Mouse (Mus musculus): Measurements from ENCODE around the gene Eif1. TPM values are rescaled to one million over a fixed set of nuclear protein-coding genes. Genes with fewer than 3 reads are reported as not detected.
"Not testable (repeated sequence)": the region's sequence is repeated elsewhere in the genome, so short reads cannot be mapped to it uniquely, and the experiment has no call there.

Gene Eif1
- 100 to 1,000 TPM; 723 to 806 TPM for total RNA-seq (2021)

DNA sequence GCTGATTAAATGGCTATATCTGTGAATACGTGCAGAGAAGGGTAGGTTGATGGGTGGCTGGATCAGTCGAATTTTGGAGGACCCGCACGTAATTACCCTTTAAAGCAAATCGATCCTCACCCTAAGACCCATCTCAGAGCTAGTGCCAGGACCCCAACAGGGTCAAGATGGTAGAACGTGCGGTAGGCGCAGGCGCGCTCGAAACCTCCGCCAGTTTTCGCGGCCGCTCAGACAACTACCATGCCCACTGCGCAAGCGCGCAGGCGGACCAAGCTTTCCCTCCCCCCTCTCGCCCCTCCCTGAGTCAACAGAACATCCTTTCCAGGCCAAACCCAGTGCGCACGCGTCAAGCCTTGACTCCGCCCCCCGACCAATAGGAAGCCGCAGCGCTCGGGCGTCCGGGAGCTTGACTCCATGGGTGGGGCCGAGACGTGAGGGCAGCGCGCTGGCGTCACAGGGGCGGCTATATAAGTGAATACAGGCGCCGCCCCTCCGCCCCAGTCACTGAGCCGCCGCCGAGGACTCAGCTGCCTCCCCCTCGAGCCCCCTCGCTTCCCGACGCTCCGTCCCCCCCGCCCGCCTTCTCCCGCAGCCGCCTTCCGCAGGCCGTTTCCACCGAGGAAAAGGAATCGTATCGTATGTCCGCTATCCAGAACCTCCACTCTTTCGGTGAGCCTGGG, at the start of gene Eif1:
TSS of gene Eif1 (plus strand) at position 394 of the 680 bp plus-strand sequence.
- DNase-seq (ENCODE audit: extremely low spot score in 1 of 2, low spot score in 1 of 2): peak; percentile 98 to 99

DNA sequence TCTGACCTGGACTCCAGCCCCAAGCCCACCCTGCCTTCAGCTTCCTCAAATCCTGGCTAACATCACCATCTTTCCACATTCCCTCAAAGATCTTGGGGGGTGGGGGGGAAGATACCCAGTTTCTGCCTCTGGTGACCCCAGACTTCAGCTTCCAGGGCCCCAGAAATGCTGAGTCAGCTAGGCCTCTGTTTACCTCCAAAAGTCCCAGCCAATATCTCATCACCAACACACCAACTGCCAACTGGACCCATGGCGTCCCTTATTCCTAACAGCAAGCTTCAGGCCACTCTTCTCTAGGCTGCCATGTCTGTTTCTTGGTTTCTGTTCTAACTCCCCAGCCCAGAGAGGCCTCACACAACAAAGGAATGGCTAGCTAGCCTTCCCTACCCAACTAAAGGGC, 47.8 kb upstream of the Eif1 start:
- DNase-seq (ENCODE audit: extremely low spot score in 1 of 2, low spot score in 1 of 2): no peak

DNA sequence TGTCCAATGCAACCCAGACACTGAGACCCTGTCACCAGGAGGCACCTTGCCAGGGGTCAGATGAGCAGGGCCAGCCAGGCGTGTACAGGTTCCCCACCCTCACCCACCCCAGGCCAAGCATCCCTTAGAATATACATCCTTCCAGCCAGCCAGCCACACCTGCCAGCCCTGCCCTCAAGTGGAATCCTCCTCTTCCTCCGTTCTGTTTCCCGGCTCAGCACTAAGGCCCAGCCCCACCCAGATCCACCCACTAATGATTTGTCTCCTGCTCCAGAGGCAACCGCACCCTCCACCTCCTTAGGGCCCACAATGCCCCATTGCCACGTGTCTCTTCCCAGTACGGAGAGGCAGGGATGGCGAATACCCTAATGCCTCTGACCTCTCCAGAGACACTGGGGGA, 45.0 kb upstream of the Eif1 start:
- no peak for DNase-seq (ENCODE audit: extremely low spot score in 1 of 2, low spot score in 1 of 2)

DNA sequence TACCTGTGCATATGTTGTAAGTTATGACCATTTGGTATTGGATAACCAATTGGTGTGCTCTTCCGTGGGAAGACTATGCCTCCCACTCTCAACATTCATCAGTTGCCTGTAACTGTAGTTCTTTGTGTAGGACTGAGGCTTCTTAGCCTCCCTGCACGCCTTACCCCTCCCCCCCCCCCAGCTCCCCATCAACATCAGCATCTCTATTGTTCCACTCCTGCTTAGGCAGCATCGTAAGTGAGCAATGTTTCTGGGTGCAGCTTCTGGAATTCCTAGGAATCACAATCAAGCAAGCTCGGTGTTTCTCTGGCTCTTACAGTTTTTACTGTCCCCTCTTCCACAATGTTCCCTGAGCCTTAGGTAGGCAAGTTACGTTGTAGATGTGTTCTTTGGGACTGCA, 44.2 kb upstream of the Eif1 start:
- DNase-seq (ENCODE audit: extremely low spot score in 1 of 2, low spot score in 1 of 2): no peak

DNA sequence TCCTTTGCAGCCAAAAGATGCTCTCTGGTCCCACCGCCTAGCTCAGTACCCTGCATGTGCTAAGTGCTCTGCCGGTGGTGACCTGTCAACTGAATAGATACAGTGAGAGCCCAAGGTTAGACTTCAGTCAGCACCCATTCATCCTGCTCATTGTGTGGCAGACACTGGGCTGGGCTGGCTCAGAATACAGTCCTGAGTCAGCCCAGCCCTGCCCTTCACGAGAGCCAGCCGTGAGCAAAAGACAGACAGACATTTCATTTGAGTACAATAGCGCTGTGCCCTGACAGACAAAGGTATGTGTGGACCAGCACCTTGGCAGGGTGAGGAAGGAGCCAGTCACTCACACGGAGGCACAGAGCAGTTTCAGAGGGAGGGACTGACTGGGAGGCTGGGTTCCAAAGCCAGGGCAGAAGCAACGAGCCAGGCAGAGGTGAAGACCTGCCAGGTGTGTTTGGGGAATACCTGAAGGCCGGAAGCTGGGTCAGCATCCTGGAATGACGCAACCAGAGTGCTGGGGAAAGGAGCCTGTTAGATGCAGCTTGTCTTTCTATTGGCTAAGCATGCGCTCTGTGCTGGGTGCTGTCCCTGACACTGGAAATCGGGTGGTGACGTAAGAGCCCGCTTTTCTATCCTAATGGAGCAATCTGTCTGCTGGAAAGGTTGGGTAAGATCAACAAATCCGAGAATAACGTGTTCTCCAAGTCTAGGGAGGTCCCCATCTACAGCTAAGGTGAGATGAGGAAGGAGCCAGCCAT, 41.8 kb upstream of the Eif1 start:
- DNase-seq (ENCODE audit: extremely low spot score in 1 of 2, low spot score in 1 of 2): no peak

DNA sequence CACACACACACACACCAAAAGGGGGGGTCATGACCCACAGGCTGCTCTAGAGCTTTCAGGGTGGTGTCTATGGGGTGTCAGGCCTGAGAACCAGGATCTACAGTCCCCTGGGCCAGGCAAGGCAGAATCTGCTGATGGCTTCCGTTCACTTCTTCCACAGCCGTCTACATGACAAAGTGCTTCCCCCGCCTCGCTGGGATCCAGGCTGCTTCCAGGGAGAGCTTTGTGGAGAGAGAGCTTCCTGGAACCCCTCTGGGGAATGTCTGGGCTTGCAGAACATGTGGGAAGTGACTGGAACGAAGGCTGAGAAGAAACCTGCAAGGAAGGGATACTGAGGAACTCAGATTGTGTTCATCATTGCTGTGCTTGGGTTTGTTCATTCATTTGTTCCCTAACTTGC, 40.9 kb upstream of the Eif1 start:
- DNase-seq (ENCODE audit: extremely low spot score in 1 of 2, low spot score in 1 of 2): no peak

DNA sequence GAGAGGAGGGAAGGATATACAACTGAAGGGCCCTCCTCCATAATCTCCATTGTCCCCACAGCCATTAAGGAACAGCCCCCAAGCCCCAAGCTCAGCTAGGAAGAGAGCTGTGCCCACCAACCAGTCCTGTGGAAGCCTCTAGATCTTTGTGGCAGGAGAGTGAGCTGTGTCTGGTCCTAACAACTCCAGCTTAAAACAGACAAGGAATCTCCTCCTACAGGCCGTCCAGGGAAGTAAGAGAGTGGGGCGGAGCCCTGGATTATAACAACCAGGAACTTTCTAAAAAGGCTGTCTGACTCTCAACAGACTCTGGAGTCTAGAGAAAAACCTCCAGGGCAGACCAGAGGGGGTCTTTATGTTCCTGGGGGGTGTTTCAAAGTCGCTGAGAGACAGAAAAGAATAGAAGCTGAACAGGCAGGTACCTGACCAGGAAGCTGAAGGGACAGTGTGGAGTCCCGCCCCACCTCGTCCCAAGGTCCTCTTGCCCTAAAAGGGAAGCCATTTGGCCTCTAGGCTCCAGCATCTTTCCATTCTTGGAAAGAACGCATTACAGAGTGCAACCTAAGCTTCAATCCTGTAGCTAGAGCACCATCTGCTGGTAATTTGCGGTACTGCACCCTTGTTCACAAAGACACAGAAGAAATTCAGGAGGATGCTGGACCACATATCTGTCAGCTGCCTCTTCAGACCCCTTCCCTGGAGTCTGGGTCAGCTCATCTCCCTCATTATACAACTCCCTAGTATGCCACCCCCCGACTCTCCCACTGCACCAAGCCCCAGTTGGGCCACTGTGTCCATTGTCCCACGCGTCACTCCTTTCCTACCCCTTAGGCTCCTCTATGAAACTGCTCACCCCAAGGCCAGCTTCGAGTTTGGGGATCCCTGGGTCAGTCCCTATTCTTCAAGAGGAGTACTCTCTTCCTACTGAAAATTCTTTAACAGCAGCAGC, 37.8 kb upstream of the Eif1 start:
- DNase-seq (ENCODE audit: extremely low spot score in 1 of 2, low spot score in 1 of 2): peak; percentile 88 to 99

DNA sequence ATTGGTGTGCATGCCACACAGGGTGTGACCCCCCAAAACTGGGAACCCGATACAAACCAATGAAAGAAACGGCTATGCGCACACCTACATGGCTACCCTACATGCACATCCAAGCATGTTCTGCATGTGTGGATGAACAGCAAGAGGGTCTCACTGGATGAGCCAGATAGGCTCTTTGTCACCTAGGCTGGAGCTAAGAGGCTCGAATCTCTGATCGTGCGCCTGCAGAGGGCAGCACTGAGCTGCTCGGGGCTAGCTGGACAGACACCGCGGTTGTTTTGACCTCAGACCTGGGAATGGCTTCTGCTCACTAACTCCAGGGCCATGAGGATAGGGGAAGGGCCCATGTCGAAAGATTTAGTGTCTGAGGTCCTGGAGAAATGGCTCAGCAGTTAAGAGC, 37.1 kb upstream of the Eif1 start:
- DNase-seq (ENCODE audit: extremely low spot score in 1 of 2, low spot score in 1 of 2): peak; percentile 50 to 87

DNA sequence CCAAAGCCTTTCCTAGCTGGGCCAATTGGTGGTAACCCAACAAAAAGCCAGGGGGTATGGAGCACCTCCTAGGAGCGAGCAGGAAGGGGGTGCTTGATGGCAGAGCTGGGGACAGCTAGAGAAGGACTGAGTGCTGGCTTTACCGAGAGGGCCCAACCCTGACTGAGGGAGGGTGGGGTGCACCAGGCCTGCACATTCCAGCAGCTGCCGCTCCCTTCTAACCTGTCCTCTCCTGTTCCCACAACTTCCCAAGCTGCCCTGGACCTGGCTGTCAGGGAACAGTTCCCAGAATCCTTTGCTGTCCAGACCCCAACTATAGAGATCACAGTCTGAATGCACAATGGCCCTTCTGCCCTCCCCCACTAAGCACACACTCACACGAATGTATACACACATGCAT, 34.7 kb upstream of the Eif1 start:
- DNase-seq (ENCODE audit: extremely low spot score in 1 of 2, low spot score in 1 of 2): no peak

DNA sequence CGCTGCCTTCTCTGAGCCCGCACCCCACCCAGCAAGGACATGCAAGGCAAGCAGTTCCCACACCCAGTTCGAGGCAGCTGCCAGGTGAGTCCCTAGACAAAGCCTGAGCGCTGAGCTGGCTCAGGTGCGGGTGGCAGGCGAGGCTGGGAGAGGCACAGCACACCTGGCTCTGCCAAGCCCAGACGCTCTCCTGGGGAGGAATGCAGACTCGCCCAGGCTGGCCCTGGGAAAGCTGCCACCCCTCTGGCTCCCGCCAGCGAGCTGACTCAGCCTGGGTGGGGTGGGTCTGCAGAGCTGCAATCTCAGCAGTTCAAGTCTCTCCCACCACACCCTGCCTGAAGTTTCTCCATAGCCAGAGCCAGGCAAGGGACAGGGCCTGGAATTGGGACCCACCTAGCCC, 32.7 kb upstream of the Eif1 start:
- no peak for DNase-seq (ENCODE audit: extremely low spot score in 1 of 2, low spot score in 1 of 2)

DNA sequence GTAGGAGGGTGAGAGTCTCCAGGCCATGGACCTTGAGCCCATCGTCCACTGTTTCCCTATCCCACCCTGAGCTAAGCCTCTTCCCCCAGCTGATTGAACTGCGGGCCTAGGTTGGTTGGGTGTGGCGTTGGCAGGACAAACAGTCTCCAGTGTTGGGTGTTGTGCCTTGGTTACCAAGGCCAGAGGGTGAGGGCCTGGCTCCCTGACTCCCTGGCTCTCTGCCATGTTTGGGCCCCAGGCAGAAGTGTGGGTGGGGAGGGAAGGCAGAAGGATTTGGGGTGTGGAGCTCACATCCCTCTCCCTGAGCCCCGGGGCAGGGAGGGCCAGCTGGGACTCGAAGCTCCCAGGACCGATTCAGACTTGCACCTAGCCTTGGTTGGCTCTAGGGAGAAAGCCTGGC, 30.7 kb upstream of the Eif1 start:
- DNase-seq (ENCODE audit: extremely low spot score in 1 of 2, low spot score in 1 of 2): no peak

DNA sequence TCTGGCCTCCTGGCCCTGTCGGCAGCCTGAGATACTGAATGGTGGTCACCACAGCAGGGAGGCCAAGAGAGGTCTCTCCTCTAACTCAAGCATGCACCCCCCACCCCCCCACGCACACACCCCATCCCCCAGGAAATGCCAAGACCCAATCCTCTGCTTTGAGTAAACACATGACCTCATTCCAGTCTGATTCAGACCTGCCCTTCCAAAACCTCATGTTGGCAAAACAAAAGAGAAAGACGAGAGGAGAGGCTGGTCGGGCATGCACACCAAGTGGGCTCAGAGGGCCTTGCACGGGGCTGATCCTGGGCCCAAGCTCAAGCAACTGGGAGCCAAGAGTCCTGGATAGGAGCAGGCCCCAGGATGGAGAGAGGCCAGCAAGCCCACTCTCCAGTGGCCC, 29.4 kb upstream of the Eif1 start:
- no peak for DNase-seq (ENCODE audit: extremely low spot score in 1 of 2, low spot score in 1 of 2)

DNA sequence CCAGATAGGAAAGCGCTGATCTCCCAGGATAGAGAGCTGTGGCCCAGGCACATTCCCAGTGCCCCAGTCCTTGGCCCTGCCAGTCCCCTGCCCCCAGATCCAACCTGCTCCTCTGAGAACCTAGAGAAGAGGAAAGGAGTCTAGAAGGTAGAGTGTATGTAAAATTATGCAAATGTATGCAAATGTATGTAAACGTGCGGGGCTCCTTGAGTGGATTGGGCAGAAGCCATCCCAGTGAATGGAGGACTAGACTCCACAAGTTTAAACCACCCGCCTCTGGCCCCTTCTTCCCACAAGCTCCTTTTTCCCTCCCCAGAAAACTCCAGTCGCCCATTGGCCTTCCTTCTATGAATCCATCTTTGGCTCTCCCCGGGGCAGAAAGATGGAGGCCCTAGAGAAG, 26.8 kb upstream of the Eif1 start:
- DNase-seq (ENCODE audit: extremely low spot score in 1 of 2, low spot score in 1 of 2): no peak

DNA sequence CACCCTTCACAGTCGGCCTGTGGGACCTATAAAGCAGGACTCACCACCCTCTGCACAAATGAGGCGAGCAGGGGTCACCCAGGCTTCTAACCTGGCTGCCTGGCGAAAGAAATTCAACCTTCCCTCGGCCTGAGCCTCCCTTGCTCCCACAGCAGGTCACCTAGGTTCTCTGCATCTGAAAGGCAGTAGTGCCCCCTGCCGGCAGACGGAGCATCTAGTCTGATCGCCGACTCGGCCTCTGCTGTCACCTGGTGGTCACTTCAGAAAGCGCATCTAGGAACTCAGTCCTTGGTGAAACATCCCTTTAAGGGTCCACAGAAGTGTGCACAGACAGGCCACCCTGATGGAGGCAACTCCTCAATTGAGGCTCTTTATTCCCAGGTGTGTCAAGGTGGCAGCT, 24.4 kb upstream of the Eif1 start:
- peak; percentile 76 to 94 for DNase-seq (ENCODE audit: extremely low spot score in 1 of 2, low spot score in 1 of 2)

DNA sequence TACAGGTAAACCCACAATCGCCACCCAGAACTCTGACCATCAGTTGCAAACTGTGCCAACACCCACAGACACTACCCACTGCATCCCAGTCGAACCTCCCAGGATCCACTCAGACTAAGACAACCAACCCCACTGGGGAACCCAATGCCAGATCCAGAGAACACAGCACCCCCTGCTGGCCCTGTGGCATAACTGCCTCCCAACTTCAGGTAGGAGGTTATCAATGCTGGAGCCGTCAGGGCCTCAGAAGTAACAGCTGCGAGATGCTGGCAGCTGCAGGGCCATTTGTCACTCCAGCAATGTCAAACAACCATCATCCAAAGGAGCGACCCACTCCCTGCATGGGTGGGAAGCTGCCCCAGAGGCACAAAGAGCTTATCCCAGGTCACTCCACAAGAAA, 21.9 kb upstream of the Eif1 start:
- DNase-seq (ENCODE audit: extremely low spot score in 1 of 2, low spot score in 1 of 2): no peak

DNA sequence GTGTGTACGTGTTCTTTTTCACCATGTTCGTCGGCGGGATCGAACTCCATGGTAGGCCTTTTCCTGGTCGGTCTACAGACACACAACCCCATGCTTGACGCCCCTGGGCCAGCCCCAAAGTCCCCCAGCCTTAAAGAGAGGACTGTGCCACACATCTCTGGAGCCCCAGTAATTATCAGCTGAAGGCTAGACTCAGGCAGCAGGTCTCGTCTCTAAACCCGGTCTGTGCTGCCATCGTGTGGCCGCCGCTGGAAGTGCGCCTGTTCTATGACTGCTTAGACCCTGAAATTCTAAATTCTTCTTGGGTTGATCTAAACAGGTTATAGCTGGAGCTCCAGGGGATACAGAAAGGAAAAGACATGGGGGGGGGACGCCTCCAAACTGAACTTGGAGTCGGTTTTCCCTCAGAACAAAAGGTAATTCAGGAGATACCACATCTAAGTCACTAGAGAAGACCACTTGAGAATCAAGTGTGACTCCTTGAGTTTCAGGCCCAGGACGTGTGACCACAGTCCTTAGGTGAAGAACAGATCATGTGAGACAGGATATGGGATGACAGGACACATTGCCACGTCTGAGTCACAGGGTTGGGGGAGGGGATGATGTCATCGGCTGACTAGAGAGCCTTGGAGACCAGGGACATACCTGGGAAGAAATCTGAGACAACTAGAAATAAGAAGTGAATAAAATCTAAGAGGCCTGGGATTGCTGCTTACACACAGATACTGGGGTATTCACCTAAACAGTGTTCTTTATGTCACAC, 21.2 kb upstream of the Eif1 start:
- DNase-seq (ENCODE audit: extremely low spot score in 1 of 2, low spot score in 1 of 2): peak; percentile 81 to 96

DNA sequence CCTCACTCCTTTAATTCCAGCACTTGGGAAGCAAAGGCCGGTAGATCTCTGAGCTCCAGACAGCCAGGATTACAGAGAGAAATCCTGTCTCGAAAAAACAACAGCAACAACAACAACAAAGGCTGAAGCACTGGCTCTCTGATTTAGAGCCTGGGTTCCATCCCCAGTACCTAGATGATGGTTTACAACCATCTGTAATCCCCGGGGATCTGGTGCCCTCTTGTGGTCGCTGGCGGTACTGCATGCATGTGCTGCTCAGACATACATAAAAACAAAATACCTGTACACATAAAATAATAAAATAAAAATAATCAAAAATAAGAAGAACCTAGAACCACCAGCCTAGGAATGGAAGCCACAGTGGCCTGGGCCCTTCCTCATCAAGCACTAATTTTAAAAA, 19.4 kb upstream of the Eif1 start:
- peak; percentile 52 to 80 for DNase-seq (ENCODE audit: extremely low spot score in 1 of 2, low spot score in 1 of 2)

DNA sequence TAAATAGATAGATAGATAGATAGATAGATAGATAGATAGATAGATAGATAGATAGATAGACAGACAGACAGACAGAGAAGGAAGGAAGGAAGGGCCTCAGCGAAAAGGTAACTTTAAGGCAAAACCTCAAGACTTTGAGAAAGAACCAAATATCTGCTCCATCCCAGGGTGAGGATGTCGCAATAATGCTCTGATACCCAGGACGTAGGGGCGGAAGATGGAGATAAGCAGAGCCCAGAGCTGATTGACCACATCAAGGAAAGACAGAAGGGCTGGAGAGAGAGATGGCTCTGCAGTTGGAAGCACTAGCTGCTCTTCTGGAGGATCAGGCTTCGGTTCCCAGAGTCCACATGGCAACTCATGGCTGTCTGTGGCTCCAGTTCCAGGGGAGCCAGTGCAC, 18.4 kb upstream of the Eif1 start:
- no peak for DNase-seq (ENCODE audit: extremely low spot score in 1 of 2, low spot score in 1 of 2)

DNA sequence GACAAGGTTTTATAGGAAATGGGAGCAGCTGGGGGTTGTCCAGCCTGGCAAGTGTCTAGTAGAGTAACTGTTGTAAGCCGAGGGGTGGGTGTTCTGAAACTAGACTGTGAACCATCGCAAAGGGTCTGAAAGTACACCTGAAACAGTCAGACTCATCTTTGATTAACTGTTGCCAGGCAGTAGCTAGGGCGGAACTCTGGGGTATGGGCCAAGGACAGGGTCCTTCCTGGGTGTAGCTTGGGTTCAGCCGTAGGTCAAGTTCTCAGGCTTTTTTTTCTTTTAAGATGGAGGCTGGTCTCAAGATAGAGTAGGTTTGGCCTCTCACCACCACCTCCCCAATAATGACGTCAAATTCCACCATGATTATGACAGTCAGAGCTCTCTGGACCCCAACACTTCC, 11.8 kb upstream of the Eif1 start:
- DNase-seq (ENCODE audit: extremely low spot score in 1 of 2, low spot score in 1 of 2): no peak

DNA sequence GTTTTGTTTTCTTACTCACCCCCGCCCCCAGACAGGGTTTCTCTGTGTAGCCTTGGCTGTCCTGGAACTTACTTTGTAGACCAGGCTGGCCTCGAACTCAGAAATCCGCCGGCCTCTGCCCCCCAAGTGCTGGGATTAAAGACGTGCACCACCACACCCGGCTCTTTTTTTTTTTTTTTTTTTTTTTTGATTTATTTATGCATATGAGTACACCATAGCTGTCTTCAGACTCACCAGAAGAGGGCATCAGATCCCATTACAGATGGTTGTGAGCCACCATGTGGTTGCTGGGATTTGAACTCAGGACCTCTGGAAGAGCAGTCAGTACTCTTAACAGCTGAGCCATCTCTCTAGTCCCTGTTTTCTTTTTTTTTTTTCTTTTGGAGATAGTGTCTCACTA, 11.0 kb upstream of the Eif1 start:
- not testable (repeated sequence) for DNase-seq (ENCODE audit: extremely low spot score in 1 of 2, low spot score in 1 of 2)

Measured in layer of hippocampus, postnatal 25 days (tissue).